Mouse (Mus musculus) forebrain, embryonic 12.5 days (tissue): ENCODE measurements around the gene Nek6. TPM values are rescaled to one million over a fixed set of nuclear protein-coding genes. Genes with fewer than 3 reads are reported as not detected.

ENCODE experiments used
- ATAC-seq: fragments of 200-750 bp; cut with Nextera tagmentation; 2 replicates; pipeline ENCODE4 v1.8.0; 2017; ENCODE audit warnings: moderate TSS enrichment; ENCODE audit not compliant: low FRiP score
- H3K27ac ChIP-seq: fragments of 300-500 bp; sonication (generic); 2 replicates; pipeline ENCODE4 v1.5.1; 2016; ENCODE audit warnings: mild to moderate bottlenecking
- H3K27me3 ChIP-seq: fragments of 300-500 bp; sonication (generic); 2 replicates; pipeline ENCODE4 v1.6.1; 2016; ENCODE audit warnings: mild to moderate bottlenecking
- H3K36me3 ChIP-seq: fragments of 300-500 bp; sonication (generic); replicated peaks from 2 replicates; pipeline ENCODE4 v1.6.1; 2016; ENCODE audit warnings: mild to moderate bottlenecking
- H3K4me1 ChIP-seq: fragments of 300-500 bp; sonication (generic); 2 replicates; pipeline ENCODE4 v1.6.1; 2016
- H3K4me2 ChIP-seq: fragments of 300-500 bp; sonication (generic); 2 replicates; pipeline ENCODE4 v1.6.1; 2016; ENCODE audit warnings: mild to moderate bottlenecking, moderate library complexity
- H3K4me3 ChIP-seq: fragments of 300-500 bp; sonication (generic); replicated peaks from 2 replicates; pipeline ENCODE4 v1.5.1; 2016; ENCODE audit warnings: mild to moderate bottlenecking
- H3K9ac ChIP-seq: fragments of 300-500 bp; sonication (generic); 2 replicates; pipeline ENCODE4 v1.6.1; 2016; ENCODE audit warnings: mild to moderate bottlenecking
- H3K9me3 ChIP-seq: fragments of 300-500 bp; sonication (generic); 2 replicates; pipeline ENCODE4 v1.6.1; 2016
- WGBS: fragments of 180-500 bp; shearing (Covaris S2); methylation state at CpG from one replicate; pipeline ENCODE4 v1.1.7; 2016; 5-methylcytosine and 5-hydroxymethylcytosine counted together
- polyA plus RNA-seq: library from polyadenylated mRNA; unstranded; fragments of >200 nt; fragmentation: Nextera tagmentation; extraction: Ambion mirVana; gene quantifications from 2 replicates; pipeline ENCODE4 v1.2.1, GENCODE M21; 2016

Nek6 gene
- polyA plus RNA-seq, 1 experiment from 2014 or later, result 125 TPM

GRCm38 (mm10) chr2:38530955-38531381 is 19.5 kb downstream of the Nek6 start:
- no peak overlapping the region for H3K4me3 ChIP-seq
- no peak overlapping the region for H3K9ac ChIP-seq
- peaks cover 54% of the 10 kb centered on the region for H3K4me1 ChIP-seq
- 62% methylated on average over 6 of the region's 6 CpGs for WGBS
- no peak overlapping the region for H3K4me2 ChIP-seq
- 0 out of 2 replicates have a peak, but pooled peaks cover under 1% of the 10 kb centered on the region for H3K36me3 ChIP-seq
- H3K9me3 ChIP-seq, result no peaks in the 10 kb centered on the region
- 0 out of 2 replicates have a peak, but pooled peaks cover 4% of the 10 kb centered on the region for H3K27me3 ChIP-seq
- peak; percentile 50; the same call in 1 of the 2 replicates for ATAC-seq
- H3K27ac ChIP-seq, result no peak overlapping the region

GRCm38 (mm10) chr2:38533322-38533721 is 21.9 kb downstream of the Nek6 start:
- no peak for ATAC-seq
- no peak overlapping the region for H3K4me2 ChIP-seq
- peaks cover 74% of the 10 kb centered on the region for H3K4me1 ChIP-seq
- 0 out of 2 replicates have a peak, but pooled peaks cover 4% of the 10 kb centered on the region for H3K27me3 ChIP-seq
- H3K4me3 ChIP-seq, result no peak overlapping the region
- H3K36me3 ChIP-seq, result no peaks in the 10 kb centered on the region
- 0 out of 2 replicates have a peak overlapping the region, but pooled peaks have one; percentile 19 for H3K27ac ChIP-seq
- H3K9me3 ChIP-seq, result no peaks in the 10 kb centered on the region
- H3K9ac ChIP-seq, result no peak overlapping the region
- 78% methylated on average over 6 of the region's 6 CpGs for WGBS

GRCm38 (mm10) chr2:38533767-38534166 is 22.3 kb downstream of the Nek6 start:
- peaks cover 74% of the 10 kb centered on the region for H3K4me1 ChIP-seq
- WGBS, result 71% methylated on average over 6 of the region's 6 CpGs

GRCm38 (mm10) chr2:38534241-38534940 is 22.9 kb downstream of the Nek6 start:
- no peak for ATAC-seq

More at GRCm38 (mm10) chr2:38533767-38534166, 22.3 kb downstream of the Nek6 start:
- Histone ChIP-seq H3K27ac (0 out of 2 replicates have a peak overlapping the region, but pooled peaks have one; percentile 19), H3K36me3 (no peaks in the 10 kb centered on the region), H3K27me3 (0 out of 2 replicates have a peak, but pooled peaks cover 4% of the 10 kb centered on the region), H3K4me3 (no peak overlapping the region), H3K4me2 (no peak overlapping the region), H3K9ac (no peak overlapping the region), H3K9me3 (no peaks in the 10 kb centered on the region)
- no peak for ATAC-seq

GRCm38 (mm10) chr2:38535051-38535450 is 23.6 kb downstream of the Nek6 start:
- 0 out of 2 replicates have a peak, but pooled peaks cover 4% of the 10 kb centered on the region for H3K27me3 ChIP-seq
- H3K9me3 ChIP-seq, result no peaks in the 10 kb centered on the region
- no peaks in the 10 kb centered on the region for H3K36me3 ChIP-seq
- H3K27ac ChIP-seq, result peak overlapping the region; percentile 21; the same call in 1 of the 2 replicates
- 51% methylated on average over 8 of the region's 8 CpGs for WGBS
- ATAC-seq, result 0 out of 2 replicates have a peak, but pooled peaks have one; percentile 18
- no peak overlapping the region for H3K4me3 ChIP-seq
- H3K4me1 ChIP-seq, result peaks cover 72% of the 10 kb centered on the region
- H3K9ac ChIP-seq, result no peak overlapping the region
- H3K4me2 ChIP-seq, result no peak overlapping the region

More at GRCm38 (mm10) chr2:38534241-38534940, 22.9 kb downstream of the Nek6 start:
- WGBS, result 88% methylated on average over 5 of the region's 5 CpGs
- Histone ChIP-seq H3K9ac (no peak overlapping the region), H3K36me3 (no peaks in the 10 kb centered on the region), H3K4me3 (no peak overlapping the region), H3K4me2 (no peak overlapping the region), H3K9me3 (no peaks in the 10 kb centered on the region), H3K27ac (no peak overlapping the region), H3K27me3 (0 out of 2 replicates have a peak, but pooled peaks cover 4% of the 10 kb centered on the region), H3K4me1 (peaks cover 72% of the 10 kb centered on the region)

GRCm38 (mm10) chr2:38535521-38536220 is 24.2 kb downstream of the Nek6 start:
- no peaks in the 10 kb centered on the region for H3K9me3 ChIP-seq
- no peaks in the 10 kb centered on the region for H3K36me3 ChIP-seq
- no peak overlapping the region for H3K4me3 ChIP-seq
- no peak overlapping the region for H3K9ac ChIP-seq
- H3K4me2 ChIP-seq, result no peak overlapping the region
- peak; percentile 47; the same call in 1 of the 2 replicates for ATAC-seq
- 0 out of 2 replicates have a peak, but pooled peaks cover 4% of the 10 kb centered on the region for H3K27me3 ChIP-seq
- peaks cover 72% of the 10 kb centered on the region for H3K4me1 ChIP-seq
- peak overlapping the region; percentile 21; the same call in 1 of the 2 replicates for H3K27ac ChIP-seq
- WGBS, result 66% methylated on average over 14 of the region's 14 CpGs

GRCm38 (mm10) chr2:38536331-38536731 is 24.9 kb downstream of the Nek6 start:
- 84% methylated on average over 8 of the region's 8 CpGs for WGBS
- Histone ChIP-seq H3K27ac (0 out of 2 replicates have a peak overlapping the region, but pooled peaks have one; percentile 21), H3K9ac (no peak overlapping the region), H3K27me3 (0 out of 2 replicates have a peak, but pooled peaks cover 4% of the 10 kb centered on the region), H3K4me1 (peaks cover 73% of the 10 kb centered on the region), H3K4me3 (no peak overlapping the region), H3K9me3 (no peaks in the 10 kb centered on the region), H3K36me3 (no peaks in the 10 kb centered on the region), H3K4me2 (no peak overlapping the region)
- ATAC-seq, result no peak

- WGBS, result 83% methylated on average over 9 of the region's 9 CpGs
- Histone ChIP-seq H3K4me1 (peaks cover 58% of the 10 kb centered on the region), H3K4me3 (no peak overlapping the region), H3K9me3 (no peaks in the 10 kb centered on the region), H3K4me2 (no peak overlapping the region), H3K27me3 (no peaks in the 10 kb centered on the region), H3K27ac (peak overlapping the region; percentile 9; the same call in 1 of the 2 replicates), H3K9ac (no peak overlapping the region), H3K36me3 (no peaks in the 10 kb centered on the region)
- 0 out of 2 replicates have a peak, but pooled peaks have one; percentile 34 for ATAC-seq
Measured at GRCm38 (mm10) chr2:38539677-38540076, 28.2 kb downstream of the Nek6 start.

GRCm38 (mm10) chr2:38540666-38541065 is 29.2 kb downstream of the Nek6 start:
- no peak overlapping the region for H3K4me3 ChIP-seq
- H3K9me3 ChIP-seq, result no peaks in the 10 kb centered on the region
- no peak overlapping the region for H3K9ac ChIP-seq
- H3K27me3 ChIP-seq, result no peaks in the 10 kb centered on the region
- H3K4me1 ChIP-seq, result peaks cover 51% of the 10 kb centered on the region
- no peaks in the 10 kb centered on the region for H3K36me3 ChIP-seq
- ATAC-seq, result no peak
- no peak overlapping the region for H3K27ac ChIP-seq
- 86% methylated on average over 6 of the region's 6 CpGs for WGBS
- no peak overlapping the region for H3K4me2 ChIP-seq

- Histone ChIP-seq H3K9ac (no peak overlapping the region), H3K4me3 (no peak overlapping the region), H3K9me3 (no peaks in the 10 kb centered on the region), H3K36me3 (no peaks in the 10 kb centered on the region), H3K4me1 (peaks cover 51% of the 10 kb centered on the region), H3K27ac (no peak overlapping the region), H3K27me3 (no peaks in the 10 kb centered on the region), H3K4me2 (no peak overlapping the region)
- 88% methylated on average over 3 of the region's 3 CpGs for WGBS
- no peak for ATAC-seq
Measured at GRCm38 (mm10) chr2:38541101-38541500, 29.7 kb downstream of the Nek6 start.

GRCm38 (mm10) chr2:38541570-38541969 is 30.1 kb downstream of the Nek6 start:
- no peak overlapping the region for H3K4me2 ChIP-seq
- no peaks in the 10 kb centered on the region for H3K27me3 ChIP-seq
- 81% methylated on average over 1 of the region's 1 CpGs for WGBS
- H3K9ac ChIP-seq, result no peak overlapping the region
- H3K9me3 ChIP-seq, result no peaks in the 10 kb centered on the region
- H3K4me3 ChIP-seq, result no peak overlapping the region
- H3K27ac ChIP-seq, result no peak overlapping the region
- H3K4me1 ChIP-seq, result peaks cover 51% of the 10 kb centered on the region
- ATAC-seq, result no peak
- H3K36me3 ChIP-seq, result no peaks in the 10 kb centered on the region

GRCm38 (mm10) chr2:38542366-38542765 is 30.9 kb downstream of the Nek6 start:
- Histone ChIP-seq H3K4me1 (peaks cover 51% of the 10 kb centered on the region), H3K36me3 (no peaks in the 10 kb centered on the region), H3K9ac (no peak overlapping the region), H3K4me2 (no peak overlapping the region), H3K27me3 (no peaks in the 10 kb centered on the region), H3K4me3 (no peak overlapping the region), H3K27ac (no peak overlapping the region), H3K9me3 (no peaks in the 10 kb centered on the region)
- no peak for ATAC-seq
- WGBS, result 52% methylated on average over 1 of the region's 1 CpGs
